Mouse (Mus musculus): ENCODE measurements around the gene Slc5a4b. TPM values are rescaled to one million over a fixed set of nuclear protein-coding genes. Genes with fewer than 3 reads are reported as not detected.

The Slc5a4b gene
- total RNA-seq, 2 experiments from 2014 or later = not detected

Small RNA genes within 50 kb of the gene (microRNA-seq; reads per million reads assigned to microRNA genes)
- 0 reads per million in 2 experiments for gene Mir6409

Other genes starting within 250 kb of the Slc5a4b start
- under 1 TPM in 1 of 2 experiments, not detected in 1; 0.48 TPM for gene Derl3, start 217.5 kb downstream of the Slc5a4b start, total RNA-seq (2021)
- 10 to 100 TPM; 41.3 to 44.8 TPM for gene Smarcb1, start 189.3 kb downstream of the Slc5a4b start, total RNA-seq (2021)
- gene Chchd10, start 177.8 kb downstream of the Slc5a4b start, total RNA-seq (2021) = 1,000 to 10,000 TPM; 1,157 to 1,242 TPM
- gene Mmp11, start 174.5 kb downstream of the Slc5a4b start, total RNA-seq (2021) = 1 to 10 TPM; 8.6 to 9.9 TPM
- not detected for gene Gm867, start 170.3 kb downstream of the Slc5a4b start, total RNA-seq (2021)
- gene Vpreb3, start 167.9 kb downstream of the Slc5a4b start, total RNA-seq (2021) = under 1 TPM in 1 of 2 experiments, not detected in 1; 0.53 TPM
- gene Gm5134, start 156.4 kb downstream of the Slc5a4b start, total RNA-seq (2021) = not detected
- 1 to 10 TPM; 9.8 to 9.9 TPM for gene Zfp280b, start 78.3 kb downstream of the Slc5a4b start, total RNA-seq (2021)
- not detected for gene Slc5a4a, start 36.5 kb upstream of the Slc5a4b start, total RNA-seq (2021)
- gene Prmt2, start 126.9 kb upstream of the Slc5a4b start, total RNA-seq (2021) = 10 to 100 TPM; 16.5 to 21.9 TPM
- gene S100b, start 142.9 kb upstream of the Slc5a4b start, total RNA-seq (2021) = 1 to 10 TPM; 3.2 to 7.7 TPM
- gene Dip2a, start 234.3 kb upstream of the Slc5a4b start, total RNA-seq (2021) = 10 to 100 TPM; 24.0 to 24.4 TPM

All from heart, postnatal 10 days (tissue).